Mouse (Mus musculus): ENCODE measurements around the gene Prr19. TPM values are rescaled to one million over a fixed set of nuclear protein-coding genes. Genes with fewer than 3 reads are reported as not detected.

The Prr19 gene
- total and polyA plus RNA-seq, 2 experiments from 2014 or later = 2.5 to 2.6 TPM

DNA sequence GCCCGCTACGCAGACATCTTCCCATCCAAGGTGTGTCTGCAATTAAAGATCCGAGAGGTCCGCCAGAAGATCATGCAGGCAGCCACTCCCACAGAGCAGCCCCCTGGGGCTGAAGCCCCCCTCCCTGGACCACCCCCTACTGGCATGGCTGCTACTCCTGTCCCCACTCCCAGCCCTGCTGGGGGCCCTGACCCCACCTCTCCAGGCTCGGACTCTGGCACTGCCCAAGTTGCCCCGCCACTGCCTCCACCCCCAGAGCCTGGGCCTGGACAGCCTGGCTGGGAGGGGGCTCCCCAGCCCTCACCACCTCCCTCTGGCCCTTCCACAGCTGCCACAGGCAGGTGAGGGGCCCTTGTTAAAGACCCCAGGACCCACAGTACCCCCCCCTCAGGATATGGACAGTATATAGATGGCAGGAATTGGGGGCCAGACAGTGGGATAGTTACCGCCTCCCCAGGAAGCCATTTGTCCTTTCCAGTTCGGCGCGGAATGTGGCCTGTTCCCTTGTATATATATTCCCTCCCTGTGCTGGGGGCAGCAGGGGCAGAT, 7.9 kb upstream of the Prr19 start:
- WGBS = 76% methylated on average over 10 of the region's 10 CpGs
- no peak for TF ChIP-seq CTCF (IDR thresholded peaks at IDR 0.05; ENCODE audit: low read depth)
- ATAC-seq (no peak), DNase-seq (no peak)
- Histone ChIP-seq H3K27ac (ENCODE audit: low read depth, low read length) (no peak overlapping the region), H3K4me1 (ENCODE audit: insufficient read depth) (peaks cover 8% of the 10 kb centered on the region; the same call in 1 of the 2 replicates), H3K27me3 (ENCODE audit: insufficient read depth, low read length) (no peaks in the 10 kb centered on the region), H3K9ac (no peak overlapping the region), H3K36me3 (ENCODE audit: insufficient read depth) (peaks cover 73% of the 10 kb centered on the region), H3K4me3 (ENCODE audit: low read depth, low read length) (no peak overlapping the region), H3K9me3 (ENCODE audit: low read length) (no peaks in the 10 kb centered on the region), H3K4me2 (ENCODE audit: low read depth) (no peak overlapping the region)

DNA sequence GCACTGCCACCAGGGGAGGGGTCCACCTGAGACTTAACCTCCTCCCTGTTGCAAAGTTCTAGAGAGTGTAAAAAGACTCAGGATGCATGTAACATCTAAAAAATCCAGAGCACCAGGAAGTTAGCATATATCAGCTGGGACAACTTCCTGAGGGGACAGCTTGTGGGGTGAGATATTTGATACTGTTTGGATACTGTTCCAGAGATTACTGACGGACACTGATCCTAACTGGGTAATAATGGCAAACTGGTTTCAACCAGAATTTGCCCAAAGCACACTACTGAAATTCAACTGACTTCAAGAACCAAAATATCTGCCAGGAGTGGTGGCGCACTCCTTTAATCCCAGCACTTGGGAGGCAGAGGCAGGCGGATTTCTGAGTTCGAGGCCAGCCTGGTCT, 6.7 kb upstream of the Prr19 start:
- Histone ChIP-seq H3K27me3 (ENCODE audit: insufficient read depth, low read length) (no peaks in the 10 kb centered on the region), H3K4me3 (ENCODE audit: low read depth, low read length) (no peak overlapping the region), H3K4me1 (ENCODE audit: insufficient read depth) (peaks cover 8% of the 10 kb centered on the region; the same call in 1 of the 2 replicates), H3K9me3 (ENCODE audit: low read length) (no peaks in the 10 kb centered on the region), H3K27ac (ENCODE audit: low read depth, low read length) (no peak overlapping the region), H3K9ac (no peak overlapping the region), H3K36me3 (ENCODE audit: insufficient read depth) (peaks cover 61% of the 10 kb centered on the region), H3K4me2 (ENCODE audit: low read depth) (no peak overlapping the region)
- DNase-seq = no peak
- no peak for ATAC-seq
- TF ChIP-seq CTCF (IDR thresholded peaks at IDR 0.05; ENCODE audit: low read depth) = no peak
- WGBS = 97% methylated on average over 4 of the region's 4 CpGs

DNA sequence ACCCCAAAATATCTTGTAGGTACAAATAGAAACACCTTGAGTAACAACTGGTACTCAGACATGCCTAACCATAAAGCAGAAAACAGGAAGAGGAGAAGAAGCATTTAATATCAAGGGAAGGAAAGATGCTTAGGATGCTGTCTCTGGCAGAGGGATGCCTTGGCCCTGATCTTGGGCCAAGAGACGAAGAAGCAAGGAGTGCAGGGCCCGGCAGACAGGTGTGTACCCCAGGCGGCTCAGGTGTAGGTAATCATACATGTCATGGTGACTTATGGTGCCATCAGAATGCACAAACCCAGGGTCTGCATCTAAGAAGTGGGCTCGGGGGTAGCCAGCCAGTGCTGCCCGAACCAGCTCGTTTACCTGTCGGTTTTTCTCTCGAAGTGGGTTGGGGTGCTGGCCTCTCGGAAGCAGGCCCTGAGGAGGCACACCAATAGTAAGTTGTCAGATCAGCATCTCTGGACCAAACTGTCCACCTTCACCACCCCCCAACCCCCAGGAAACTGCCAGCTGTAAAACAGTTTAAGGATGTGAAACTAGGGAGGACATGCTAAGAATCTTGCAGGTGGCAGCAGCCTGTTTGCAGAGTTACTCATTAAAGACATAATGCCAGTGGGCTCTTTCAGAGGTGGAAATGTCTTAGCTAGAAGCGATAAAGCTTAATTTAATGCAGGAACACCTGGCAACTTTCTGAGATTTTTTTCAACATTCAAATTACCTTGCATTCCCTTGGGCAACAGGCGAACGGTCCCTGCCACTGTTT, 6.1 kb upstream of the Prr19 start:
- no peak overlapping the region for H3K4me2 ChIP-seq (ENCODE audit: low read depth)
- no peak overlapping the region for H3K4me3 ChIP-seq (ENCODE audit: low read depth, low read length)
- no peak for TF ChIP-seq CTCF (IDR thresholded peaks at IDR 0.05; ENCODE audit: low read depth)
- H3K9ac ChIP-seq = no peak overlapping the region
- no peaks in the 10 kb centered on the region for H3K27me3 ChIP-seq (ENCODE audit: insufficient read depth, low read length)
- DNase-seq (no peak), ATAC-seq (no peak)
- H3K4me1 ChIP-seq (ENCODE audit: insufficient read depth) = peaks cover 8% of the 10 kb centered on the region; the same call in 1 of the 2 replicates
- no peaks in the 10 kb centered on the region for H3K9me3 ChIP-seq (ENCODE audit: low read length)
- peaks cover 54% of the 10 kb centered on the region for H3K36me3 ChIP-seq (ENCODE audit: insufficient read depth)
- H3K27ac ChIP-seq (ENCODE audit: low read depth, low read length) = no peak overlapping the region
- WGBS = 85% methylated on average over 12 of the region's 12 CpGs

DNA sequence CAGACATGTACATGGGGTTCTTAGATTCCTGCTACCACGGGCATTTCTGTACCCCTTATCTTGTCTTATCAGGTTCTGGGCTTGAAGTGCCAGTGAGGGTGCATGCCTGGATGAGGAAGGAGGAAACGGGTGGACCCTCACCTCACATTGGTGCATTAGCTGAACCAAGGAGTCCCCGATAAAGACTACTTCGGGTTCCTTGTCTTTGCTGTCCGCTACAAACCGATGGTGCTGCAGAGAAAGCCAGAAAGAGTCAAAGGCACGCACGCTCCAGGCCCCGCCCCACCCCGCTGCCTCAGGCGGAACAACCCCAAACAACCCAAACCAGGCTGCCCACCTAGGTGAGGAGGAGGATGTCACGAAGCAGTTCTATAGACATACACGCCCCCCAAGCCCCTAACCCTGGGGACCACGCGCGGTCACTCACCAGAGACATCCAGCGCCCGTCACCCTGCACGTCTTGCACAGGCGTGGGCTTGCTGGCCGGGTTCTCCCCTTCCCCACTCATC, 4.2 kb upstream of the Prr19 start:
- peak; percentile 54 for DNase-seq
- peak; percentile 19 for ATAC-seq
- Histone ChIP-seq H3K4me1 (ENCODE audit: insufficient read depth) (peaks cover 8% of the 10 kb centered on the region; the same call in 1 of the 2 replicates), H3K4me2 (ENCODE audit: low read depth) (peak overlapping the region; percentile 67), H3K27ac (ENCODE audit: low read depth, low read length) (peak overlapping the region; percentile 95), H3K9ac (peak overlapping the region; percentile 85), H3K9me3 (ENCODE audit: low read length) (no peaks in the 10 kb centered on the region), H3K27me3 (ENCODE audit: insufficient read depth, low read length) (no peaks in the 10 kb centered on the region), H3K4me3 (ENCODE audit: low read depth, low read length) (peak overlapping the region; percentile 69), H3K36me3 (ENCODE audit: insufficient read depth) (peaks cover 36% of the 10 kb centered on the region)
- no peak for TF ChIP-seq CTCF (IDR thresholded peaks at IDR 0.05; ENCODE audit: low read depth)
- WGBS = under 1% methylated on average over 21 of the region's 21 CpGs

DNA sequence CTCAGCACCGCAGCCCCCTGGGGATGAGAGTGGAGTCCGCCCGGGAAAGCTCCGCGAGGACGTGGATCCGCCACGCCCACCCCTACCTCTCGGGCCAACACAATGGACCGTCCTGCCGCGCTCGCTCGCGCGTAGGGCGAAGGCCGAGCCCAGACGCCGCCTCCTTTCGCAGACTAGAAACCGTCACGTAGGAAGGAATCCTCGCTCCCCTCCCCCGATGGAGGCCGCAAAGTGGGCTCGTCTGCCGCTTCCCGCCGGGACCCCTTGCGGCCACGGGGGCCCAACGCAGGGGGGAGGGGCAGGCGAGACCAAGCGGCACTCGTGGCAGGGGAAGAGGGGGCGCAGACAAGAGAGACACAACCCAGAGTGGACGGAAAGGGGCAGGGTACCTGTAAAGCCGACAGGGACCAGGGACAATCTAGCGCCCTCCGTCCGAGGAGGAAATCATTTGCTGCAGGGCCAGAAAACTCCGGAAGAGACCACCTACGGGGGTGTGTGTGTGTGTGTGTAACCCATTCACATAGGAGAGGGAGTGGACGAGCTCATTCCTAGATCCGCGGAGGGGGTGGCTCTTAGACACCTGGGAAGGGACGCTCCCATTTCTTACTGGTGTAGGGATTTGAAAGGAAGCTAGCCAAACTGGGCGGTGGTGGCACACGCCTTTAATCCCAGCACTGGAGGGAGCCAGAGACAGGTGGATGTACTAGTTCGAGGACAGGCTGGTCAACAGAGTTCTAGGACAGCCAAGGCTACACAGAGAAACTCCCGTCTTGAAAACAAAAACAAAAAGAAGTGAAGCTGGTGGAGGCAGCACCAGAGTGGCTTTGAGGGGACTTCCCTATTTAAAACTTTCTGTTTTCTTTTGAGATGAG, 3.5 kb upstream of the Prr19 start, which contains the start of gene Pafah1b3:
Gene Pafah1b3 (minus strand): TSS at position 533 of the 872 bp plus-strand sequence.
- Histone ChIP-seq H3K27me3 (ENCODE audit: insufficient read depth, low read length) (no peaks in the 10 kb centered on the region), H3K27ac (ENCODE audit: low read depth, low read length) (peak within 1 kb of the TSS; percentile 95), H3K4me2 (ENCODE audit: low read depth) (peak within 1 kb of the TSS; percentile 67), H3K36me3 (ENCODE audit: insufficient read depth) (peaks cover 29% of the 10 kb centered on the region), H3K9me3 (ENCODE audit: low read length) (no peaks in the 10 kb centered on the region), H3K4me3 (ENCODE audit: low read depth, low read length) (peak within 1 kb of the TSS; percentile 69), H3K9ac (peak within 1 kb of the TSS; percentile 85), H3K4me1 (ENCODE audit: insufficient read depth) (peaks cover 8% of the 10 kb centered on the region; the same call in 1 of the 2 replicates)
- WGBS = 1% methylated on average over 52 of the region's 52 CpGs
- peak; percentile 69 for TF ChIP-seq CTCF (IDR thresholded peaks at IDR 0.05; ENCODE audit: low read depth)
- ATAC-seq = peak; percentile 94
- DNase-seq = peak; percentile 97

DNA sequence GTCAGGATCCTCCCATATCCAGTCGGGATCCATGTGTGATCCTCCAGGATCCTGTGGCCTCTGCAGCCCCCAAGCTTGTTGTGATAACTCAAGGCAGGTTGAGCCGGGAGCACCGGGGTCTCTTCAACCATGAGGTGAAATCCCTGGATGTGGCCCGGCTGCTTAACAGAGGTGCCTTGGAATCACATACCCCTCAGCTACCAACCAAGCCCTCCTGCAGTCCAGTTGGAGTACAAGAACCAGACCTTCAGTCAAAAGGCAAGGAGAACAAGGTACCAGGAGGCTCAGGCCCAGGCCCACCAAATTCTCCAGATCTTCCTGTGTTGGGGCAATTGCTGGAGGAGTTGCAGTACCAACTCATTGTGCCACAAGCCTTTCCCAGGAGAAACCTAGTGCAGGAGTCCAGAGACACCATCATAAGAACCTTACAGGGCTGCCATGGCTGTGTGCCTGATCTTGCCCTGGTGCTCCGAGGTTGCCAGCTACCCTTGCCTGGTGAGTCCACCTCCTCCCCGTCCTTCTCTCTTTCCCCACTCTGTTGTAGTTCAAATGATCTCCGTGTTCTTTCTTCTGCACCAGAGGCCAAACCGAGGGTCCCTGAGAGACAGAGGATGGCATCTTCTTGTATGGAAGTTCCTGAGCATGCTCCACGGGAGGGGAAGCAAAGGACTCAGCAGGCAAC, 1.9 kb downstream of the Prr19 start:
- Histone ChIP-seq H3K4me2 (ENCODE audit: low read depth) (no peak overlapping the region), H3K27me3 (ENCODE audit: insufficient read depth, low read length) (no peaks in the 10 kb centered on the region), H3K36me3 (ENCODE audit: insufficient read depth) (no peaks in the 10 kb centered on the region), H3K4me3 (ENCODE audit: low read depth, low read length) (no peak overlapping the region), H3K27ac (ENCODE audit: low read depth, low read length) (no peak overlapping the region), H3K9me3 (ENCODE audit: low read length) (no peaks in the 10 kb centered on the region), H3K9ac (no peak overlapping the region), H3K4me1 (ENCODE audit: insufficient read depth) (0 out of 2 replicates have a peak, but pooled peaks cover 4% of the 10 kb centered on the region)
- WGBS = 77% methylated on average over 9 of the region's 9 CpGs
- no peak for TF ChIP-seq CTCF (IDR thresholded peaks at IDR 0.05; ENCODE audit: low read depth)
- ATAC-seq (no peak), DNase-seq (no peak)

Data from forebrain, postnatal 0 days (tissue).